Mouse (Mus musculus) thymus, adult 2 months (tissue): Measurements from ENCODE around the gene H2-M1. TPM values are rescaled to one million over a fixed set of nuclear protein-coding genes. Genes with fewer than 3 reads are reported as not detected.

Source experiments
- DNase-seq: peaks from one replicate; pipeline ENCODE4 v3.0.0; 2021
- H3K27ac ChIP-seq: fragments of 200-500 bp; 2 replicates; pipeline ENCODE4 v1.5.1; 2012; ENCODE audit warnings: low read length, control low read depth; ENCODE audit not compliant: control insufficient read depth, insufficient read depth
- H3K27me3 ChIP-seq: fragments of 200-500 bp; 2 replicates; pipeline ENCODE4 v1.6.1; 2012; ENCODE audit warnings: mild to moderate bottlenecking, low read length, moderate library complexity, mixed read lengths; ENCODE audit not compliant: control insufficient read depth, insufficient read depth
- H3K36me3 ChIP-seq: fragments of 200-500 bp; 2 replicates; pipeline ENCODE4 v1.6.1; 2012; ENCODE audit warnings: mild to moderate bottlenecking, low read length, moderate library complexity; ENCODE audit not compliant: control insufficient read depth, insufficient read depth
- H3K4me1 ChIP-seq: fragments of 200-500 bp; replicated peaks from 2 replicates; pipeline ENCODE4 v1.6.1; 2012; ENCODE audit warnings: low read length; ENCODE audit not compliant: control insufficient read depth, insufficient read depth
- H3K4me3 ChIP-seq: fragments of 200-500 bp; 2 replicates; pipeline ENCODE4 v1.5.1; 2012; ENCODE audit warnings: mild to moderate bottlenecking, low read length, control low read depth, moderate library complexity; ENCODE audit not compliant: control insufficient read depth, insufficient read depth
- CTCF ChIP-seq: fragments of 200-500 bp; IDR thresholded peaks from 2 replicates; pipeline ENCODE4 v1.5.1; 2012; ENCODE audit warnings: mild to moderate bottlenecking, control low read depth, low read length, moderate library complexity, borderline replicate concordance; ENCODE audit not compliant: control insufficient read depth, poor library complexity, insufficient read depth; ENCODE audit errors: extremely low read depth
- POLR2A ChIP-seq: fragments of 200-500 bp; IDR thresholded peaks from 2 replicates; pipeline ENCODE4 v1.6.1; 2012; ENCODE audit warnings: mild to moderate bottlenecking, low read length, control low read depth, moderate library complexity; ENCODE audit not compliant: control insufficient read depth, poor library complexity, insufficient read depth; ENCODE audit errors: extremely low read depth
- WGBS: fragments of 180-500 bp; shearing (Covaris S2); methylation state at CpG from one replicate; pipeline ENCODE4 v1.1.7; 2018; 5-methylcytosine and 5-hydroxymethylcytosine counted together
- polyA plus RNA-seq: library from polyadenylated mRNA; depleted of rRNA; stranded (reverse); fragments of >200 nt; gene quantifications from 2 replicates; pipeline ENCODE4 v1.2.3, GENCODE M21; 2012; rRNA removed

The H2-M1 gene
- polyA plus RNA-seq, result 0.16 TPM in 1 of 2 replicates, not detected in the other

GRCm38 (mm10) chr17:36672119-36672518 is at the start of gene H2-M1:
Gene H2-M1, minus strand, starts transcription at chr17:36672219.
- Histone ChIP-seq H3K4me3 (no peak within 1 kb of the TSS), H3K36me3 (no peaks in the 10 kb centered on the region), H3K27ac (no peak within 1 kb of the TSS), H3K27me3 (no peaks in the 10 kb centered on the region), H3K4me1 (no peaks in the 10 kb centered on the region)
- DNase-seq, result no peak
- no peak for TF ChIP-seq POLR2A
- TF ChIP-seq CTCF, result no peak
- 83% methylated on average over 3 of the region's 3 CpGs for WGBS

GRCm38 (mm10) chr17:36697693-36698092 is 25.7 kb upstream of the H2-M1 start:
- H3K4me3 ChIP-seq, result no peak overlapping the region
- DNase-seq, result no peak
- no peaks in the 10 kb centered on the region for H3K4me1 ChIP-seq
- no peak overlapping the region for H3K27ac ChIP-seq
- no peaks in the 10 kb centered on the region for H3K36me3 ChIP-seq
- 57% methylated on average over 2 of the region's 2 CpGs for WGBS
- TF ChIP-seq POLR2A (no peak), CTCF (no peak)
- no peaks in the 10 kb centered on the region for H3K27me3 ChIP-seq

- WGBS, result 93% methylated on average over 3 of the region's 3 CpGs
- H3K4me1 ChIP-seq, result no peaks in the 10 kb centered on the region
- H3K27ac ChIP-seq, result no peak within 1 kb of the TSS
- H3K36me3 ChIP-seq, result no peaks in the 10 kb centered on the region
- H3K4me3 ChIP-seq, result no peak within 1 kb of the TSS
- TF ChIP-seq POLR2A (no peak), CTCF (no peak)
- H3K27me3 ChIP-seq, result no peaks in the 10 kb centered on the region
- DNase-seq, result no peak
These were observed 29.5 kb downstream of the H2-M1 start, which contains the start of gene H2-M9 for GRCm38 (mm10) chr17:36642566-36642965. Gene H2-M9, minus strand, starts transcription at chr17:36642666.

Other genes starting within 250 kb of the H2-M1 start
- not detected in 2 replicates for gene H2-M10.4, start 209.9 kb downstream of the H2-M1 start, polyA plus RNA-seq
- not detected in 2 replicates for gene H2-M11, start 125.1 kb downstream of the H2-M1 start, polyA plus RNA-seq
- gene H2-M9, start 29.6 kb downstream of the H2-M1 start, polyA plus RNA-seq, result not detected in 2 replicates
- 0.16 and 0.32 TPM in 2 replicates for gene H2-M10.5, start 100.7 kb upstream of the H2-M1 start, polyA plus RNA-seq
- not detected in 2 replicates for gene H2-M10.6, start 140.0 kb upstream of the H2-M1 start, polyA plus RNA-seq
- 32.0 and 39.9 TPM in 2 replicates for gene Trim26, start 164.9 kb upstream of the H2-M1 start, polyA plus RNA-seq
- gene Trim15, start 195.0 kb upstream of the H2-M1 start, polyA plus RNA-seq, result 0.13 and 0.30 TPM in 2 replicates
- gene Trim10, start 197.4 kb upstream of the H2-M1 start, polyA plus RNA-seq, result 0.09 TPM in 1 of 2 replicates, not detected in the other
- gene Trim40, start 217.9 kb upstream of the H2-M1 start, polyA plus RNA-seq, result 0.38 and 0.71 TPM in 2 replicates
- 0.31 and 0.38 TPM in 2 replicates for gene Trim31, start 225.9 kb upstream of the H2-M1 start, polyA plus RNA-seq